Mouse (Mus musculus): ENCODE data around the gene Prkn.
A peak's percentile ranks its signal among the peaks of the same experiment; 100 is the strongest.

The Prkn gene

GRCm38 (mm10) chr17:11867334-11868095 lies 1027.3 kb downstream of the Prkn start:
- DNase-seq = no peak

- no peak for DNase-seq
Observed at GRCm38 (mm10) chr17:11870546-11870945, 1030.4 kb downstream of the Prkn start.

- no peak for DNase-seq
Observed at GRCm38 (mm10) chr17:11876240-11876639, 1036.1 kb downstream of the Prkn start.

- DNase-seq = peak; percentile 52
Observed at GRCm38 (mm10) chr17:11881110-11881820, 1041.1 kb downstream of the Prkn start.

- DNase-seq = no peak
Observed at GRCm38 (mm10) chr17:11885601-11886000, 1045.4 kb downstream of the Prkn start.

- no peak for DNase-seq
Observed at GRCm38 (mm10) chr17:11886963-11887362, 1046.8 kb downstream of the Prkn start.

- peak; percentile 88 for DNase-seq
Observed at GRCm38 (mm10) chr17:11887591-11888205, 1047.5 kb downstream of the Prkn start.

- DNase-seq = no peak
Observed at GRCm38 (mm10) chr17:11888806-11889205, 1048.6 kb downstream of the Prkn start.

GRCm38 (mm10) chr17:11900300-11900699 lies 1060.1 kb downstream of the Prkn start:
- no peak for DNase-seq

GRCm38 (mm10) chr17:11901731-11902130 lies 1061.5 kb downstream of the Prkn start:
- DNase-seq = no peak

GRCm38 (mm10) chr17:11903001-11903400 lies 1062.8 kb downstream of the Prkn start:
- DNase-seq = no peak

- no peak for DNase-seq
Observed at GRCm38 (mm10) chr17:11910668-11911398, 1070.6 kb downstream of the Prkn start.

GRCm38 (mm10) chr17:11912136-11912535 lies 1072.0 kb downstream of the Prkn start:
- DNase-seq = no peak

GRCm38 (mm10) chr17:11912872-11913365 lies 1072.7 kb downstream of the Prkn start:
- DNase-seq = peak; percentile 51

GRCm38 (mm10) chr17:11913620-11914019 lies 1073.4 kb downstream of the Prkn start:
- no peak for DNase-seq

- peak; percentile 38 for DNase-seq
Observed at GRCm38 (mm10) chr17:11914451-11914850, 1074.3 kb downstream of the Prkn start.

- DNase-seq = peak; percentile 37
Observed at GRCm38 (mm10) chr17:11918123-11918801, 1078.1 kb downstream of the Prkn start.

GRCm38 (mm10) chr17:11919581-11919980 lies 1079.4 kb downstream of the Prkn start:
- DNase-seq = no peak

GRCm38 (mm10) chr17:11921026-11921425 lies 1080.8 kb downstream of the Prkn start:
- no peak for DNase-seq

- no peak for DNase-seq
Observed at GRCm38 (mm10) chr17:11923989-11924388, 1083.8 kb downstream of the Prkn start.

- DNase-seq = no peak
Observed at GRCm38 (mm10) chr17:11926865-11927386, 1086.7 kb downstream of the Prkn start.

- DNase-seq = no peak
Observed at GRCm38 (mm10) chr17:11931641-11932040, 1091.5 kb downstream of the Prkn start.
